Mouse (Mus musculus) embryonic facial prominence, embryonic 11.5 days (tissue): ENCODE measurements around the gene Tiprl. TPM values are rescaled to one million over a fixed set of nuclear protein-coding genes. Genes with fewer than 3 reads are reported as not detected.

Experiments used
- ATAC-seq: fragments of 200-750 bp; cut with Nextera tagmentation; replicated peaks from 2 replicates; pipeline ENCODE4 v1.8.0; 2017; ENCODE audit warnings: low read depth; ENCODE audit not compliant: insufficient number of reproducible peaks, low FRiP score, low TSS enrichment
- DNase-seq: peaks from one replicate; pipeline ENCODE4 v3.0.0-alpha.2; 2015; ENCODE audit warnings: low spot score
- H3K27ac ChIP-seq: fragments of 300-500 bp; sonication (generic); replicated peaks from 2 replicates; pipeline ENCODE4 v1.5.1; 2014; ENCODE audit warnings: mild to moderate bottlenecking, low read depth, low read length, control low read depth
- H3K27me3 ChIP-seq: fragments of 300-500 bp; sonication (generic); 2 replicates; pipeline ENCODE4 v1.6.1; 2014; ENCODE audit warnings: mild to moderate bottlenecking, low read length, moderate library complexity, mixed read lengths; ENCODE audit not compliant: control insufficient read depth, insufficient read depth
- H3K36me3 ChIP-seq: fragments of 300-500 bp; sonication (generic); replicated peaks from 2 replicates; pipeline ENCODE4 v1.6.1; 2014; ENCODE audit warnings: low read depth, mild to moderate bottlenecking, low read length, moderate library complexity, mixed read lengths; ENCODE audit not compliant: control insufficient read depth, insufficient read depth
- H3K4me1 ChIP-seq: fragments of 300-500 bp; sonication (generic); 2 replicates; pipeline ENCODE4 v1.6.1; 2014; ENCODE audit warnings: low read length, mixed read lengths; ENCODE audit not compliant: control insufficient read depth, insufficient read depth
- H3K4me2 ChIP-seq: fragments of 300-500 bp; sonication (generic); 2 replicates; pipeline ENCODE4 v1.6.1; 2014; ENCODE audit warnings: low read depth, mild to moderate bottlenecking, control low read depth, low read length, moderate library complexity
- H3K4me3 ChIP-seq: fragments of 300-500 bp; sonication (generic); 2 replicates; pipeline ENCODE4 v1.5.1; 2014; ENCODE audit warnings: low read depth, low read length, control low read depth
- H3K9ac ChIP-seq: fragments of 300-500 bp; sonication (generic); replicated peaks from 2 replicates; pipeline ENCODE4 v1.6.1; 2014; ENCODE audit warnings: mild to moderate bottlenecking, control low read depth, low read length
- H3K9me3 ChIP-seq: fragments of 300-500 bp; sonication (generic); replicated peaks from 2 replicates; pipeline ENCODE4 v1.6.1; 2016; ENCODE audit warnings: mild to moderate bottlenecking, low read length, inconsistent platforms, mixed read lengths; ENCODE audit not compliant: control insufficient read depth
- WGBS: fragments of 180-500 bp; shearing (Covaris S2); extraction: QIAGEN DNeasy Blood & Tissue Kit; methylation state at CpG from one replicate; pipeline ENCODE4 v1.1.7; 2014; 5-methylcytosine and 5-hydroxymethylcytosine counted together
- polyA plus RNA-seq: library from polyadenylated mRNA; unstranded; fragments of >200 nt; fragmentation: Nextera tagmentation; extraction: Ambion mirVana; gene quantifications from 2 replicates; pipeline ENCODE4 v1.2.1, GENCODE M21; 2014

The Tiprl gene
- polyA plus RNA-seq, 1 experiment from 2014 or later, result 120 TPM

- Histone ChIP-seq H3K4me3 (no peak overlapping the region), H3K9me3 (no peaks in the 10 kb centered on the region), H3K27me3 (no peaks in the 10 kb centered on the region), H3K9ac (no peak overlapping the region), H3K4me1 (no peaks in the 10 kb centered on the region), H3K4me2 (no peak overlapping the region), H3K36me3 (no peaks in the 10 kb centered on the region), H3K27ac (no peak overlapping the region)
- 82% methylated on average over 3 of the region's 4 CpGs for WGBS
- ATAC-seq (no peak), DNase-seq (no peak)
These were observed 44.7 kb downstream of the Tiprl start for GRCm38 (mm10) chr1:165192102-165192501.

GRCm38 (mm10) chr1:165191611-165192010 is 45.2 kb downstream of the Tiprl start:
- Histone ChIP-seq H3K27me3 (no peaks in the 10 kb centered on the region), H3K27ac (no peak overlapping the region), H3K4me3 (no peak overlapping the region), H3K9me3 (no peaks in the 10 kb centered on the region), H3K36me3 (no peaks in the 10 kb centered on the region), H3K4me1 (no peaks in the 10 kb centered on the region), H3K9ac (no peak overlapping the region), H3K4me2 (no peak overlapping the region)
- DNase-seq (no peak), ATAC-seq (no peak)
- WGBS, result 42% methylated on average over 13 of the region's 13 CpGs

GRCm38 (mm10) chr1:165190571-165191273 is 46.1 kb downstream of the Tiprl start:
- Histone ChIP-seq H3K4me3 (no peak overlapping the region), H3K4me2 (no peak overlapping the region), H3K27ac (no peak overlapping the region), H3K9me3 (no peaks in the 10 kb centered on the region), H3K4me1 (no peaks in the 10 kb centered on the region), H3K9ac (no peak overlapping the region), H3K27me3 (no peaks in the 10 kb centered on the region), H3K36me3 (no peaks in the 10 kb centered on the region)
- 87% methylated on average over 10 of the region's 10 CpGs for WGBS
- no peak for DNase-seq
- ATAC-seq, result no peak

- H3K4me2 ChIP-seq, result no peak overlapping the region
- no peaks in the 10 kb centered on the region for H3K4me1 ChIP-seq
- WGBS, result 75% methylated on average over 6 of the region's 6 CpGs
- no peak overlapping the region for H3K27ac ChIP-seq
- H3K27me3 ChIP-seq, result no peaks in the 10 kb centered on the region
- H3K4me3 ChIP-seq, result no peak overlapping the region
- no peaks in the 10 kb centered on the region for H3K9me3 ChIP-seq
- ATAC-seq (no peak), DNase-seq (no peak)
- H3K9ac ChIP-seq, result no peak overlapping the region
- no peaks in the 10 kb centered on the region for H3K36me3 ChIP-seq
These were observed 46.7 kb downstream of the Tiprl start for GRCm38 (mm10) chr1:165190068-165190467.

- no peak for ATAC-seq
- DNase-seq, result no peak
These were observed 47.8 kb downstream of the Tiprl start for GRCm38 (mm10) chr1:165188806-165189580.

GRCm38 (mm10) chr1:165187357-165187756 is 49.4 kb downstream of the Tiprl start:
- H3K9ac ChIP-seq, result no peak overlapping the region
- H3K27ac ChIP-seq, result no peak overlapping the region
- WGBS, result 63% methylated on average over 5 of the region's 5 CpGs
- no peaks in the 10 kb centered on the region for H3K36me3 ChIP-seq
- no peaks in the 10 kb centered on the region for H3K9me3 ChIP-seq
- no peak overlapping the region for H3K4me2 ChIP-seq
- DNase-seq (no peak), ATAC-seq (no peak)
- no peaks in the 10 kb centered on the region for H3K27me3 ChIP-seq
- no peak overlapping the region for H3K4me3 ChIP-seq
- H3K4me1 ChIP-seq, result no peaks in the 10 kb centered on the region

More at GRCm38 (mm10) chr1:165188806-165189580, 47.8 kb downstream of the Tiprl start:
- H3K4me3 ChIP-seq, result no peak overlapping the region
- 70% methylated on average over 10 of the region's 10 CpGs for WGBS
- no peaks in the 10 kb centered on the region for H3K4me1 ChIP-seq
- no peak overlapping the region for H3K9ac ChIP-seq
- H3K4me2 ChIP-seq, result no peak overlapping the region
- no peaks in the 10 kb centered on the region for H3K9me3 ChIP-seq
- H3K27ac ChIP-seq, result no peak overlapping the region
- no peaks in the 10 kb centered on the region for H3K36me3 ChIP-seq
- H3K27me3 ChIP-seq, result no peaks in the 10 kb centered on the region

GRCm38 (mm10) chr1:165186491-165186890 is 50.3 kb downstream of the Tiprl start:
- no peak overlapping the region for H3K4me2 ChIP-seq
- H3K9ac ChIP-seq, result no peak overlapping the region
- no peak overlapping the region for H3K27ac ChIP-seq
- WGBS, result 84% methylated on average over 12 of the region's 12 CpGs
- H3K9me3 ChIP-seq, result no peaks in the 10 kb centered on the region
- no peak for DNase-seq
- no peaks in the 10 kb centered on the region for H3K4me1 ChIP-seq
- no peaks in the 10 kb centered on the region for H3K36me3 ChIP-seq
- H3K27me3 ChIP-seq, result no peaks in the 10 kb centered on the region
- no peak overlapping the region for H3K4me3 ChIP-seq
- no peak for ATAC-seq

GRCm38 (mm10) chr1:165185116-165185515 is 51.7 kb downstream of the Tiprl start:
- Histone ChIP-seq H3K9me3 (no peaks in the 10 kb centered on the region), H3K9ac (no peak overlapping the region), H3K36me3 (no peaks in the 10 kb centered on the region), H3K4me1 (no peaks in the 10 kb centered on the region), H3K4me3 (no peak overlapping the region), H3K27ac (no peak overlapping the region), H3K4me2 (no peak overlapping the region), H3K27me3 (no peaks in the 10 kb centered on the region)
- DNase-seq, result no peak
- ATAC-seq, result no peak
- WGBS, result 63% methylated on average over 7 of the region's 7 CpGs
